In the genomic region with DNA sequence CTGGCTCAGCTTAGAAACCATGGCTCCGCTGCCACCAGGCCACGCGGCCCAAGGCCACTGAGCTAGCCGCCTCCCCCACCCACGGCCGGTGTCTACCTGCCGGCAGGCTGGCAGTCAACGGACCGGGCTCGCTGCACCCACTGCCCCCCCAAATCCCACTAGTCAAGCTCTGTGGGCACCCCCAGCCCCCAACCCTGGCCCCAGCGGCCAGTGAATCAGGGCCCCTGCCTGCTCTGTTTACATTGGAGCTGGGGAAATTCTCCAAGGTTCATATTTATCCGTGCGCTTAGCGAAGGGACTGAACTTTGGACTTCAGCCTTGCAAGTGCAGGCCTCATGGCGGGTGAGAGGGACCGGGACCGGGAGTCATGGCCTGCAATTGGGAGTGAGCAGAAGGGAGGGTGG, we compare ENCODE assay signal across 15 mouse cellular contexts. TPM values are rescaled to one million over a fixed set of nuclear protein-coding genes. Genes with fewer than 3 reads are reported as not detected.
DNase-seq lines count a peak whose midpoint lies in the region; ATAC-seq and TF ChIP-seq lines count a peak whose summit lies in the region.
"Had no signal": no experiment of that assay in that cellular context is flagged by ENCODE, and none has a peak within 500 bp of the region (broad histone marks: within the 10 kb centered on the region; RNA-seq: fewer than 3 reads in every experiment).

A gene (minus strand): TSS at position 271 of the 404 bp plus-strand sequence.

- no peak for TF ChIP-seq EP300 in ES-Bruce4 (IDR thresholded peaks at IDR 0.05; ENCODE audit: insufficient read depth, low read depth, low read length)

- H3K9me3 ChIP-seq in ES-Bruce4 (replicated peaks; ENCODE audit: control insufficient read depth, insufficient read depth, low read length, poor library complexity, severe bottlenecking), result no peaks in the 10 kb centered on the region
- no peaks in the 10 kb centered on the region for H3K9me3 ChIP-seq in intestine, embryonic 16.5 days (ENCODE audit: control insufficient read depth, low read length)
- no peaks in the 10 kb centered on the region for H3K9me3 ChIP-seq in liver, embryonic 16.5 days (replicated peaks; ENCODE audit: control insufficient read depth, low read length)
- H3K9me3 ChIP-seq: hindbrain, embryonic 13.5 days; limb, embryonic 13.5 days had no signal

- ATAC-seq in intestine, embryonic 16.5 days, result peak; percentile 72
- peak; percentile 78 for ATAC-seq in liver, embryonic 16.5 days (ENCODE audit: low read depth)
- ATAC-seq: Patski had no signal

- peak; percentile 77 for DNase-seq in kidney, postnatal 14 days
- DNase-seq in left cerebral cortex, adult 8-10 months (ENCODE audit: low spot score in 2 of 2), result no peak
- no peak for DNase-seq in gastrocnemius, postnatal 14 days
- DNase-seq in testis, postnatal 14 days (ENCODE audit: low spot score), result no peak
- DNase-seq: adrenal gland, postnatal 10 days; embryo, embryonic 11 days had no signal

- no peak within 1 kb of the TSS for H3K27ac ChIP-seq in ES-Bruce4 (ENCODE audit: insufficient read depth, low read length)
- peak within 1 kb of the TSS; percentile 96 for H3K27ac ChIP-seq in intestine, embryonic 16.5 days (ENCODE audit: low read length)
- H3K27ac ChIP-seq in liver, embryonic 16.5 days (ENCODE audit: low read length), result peak within 1 kb of the TSS; percentile 63
- H3K27ac ChIP-seq: hindbrain, embryonic 13.5 days; limb, embryonic 13.5 days had no signal

- peak within 1 kb of the TSS; percentile 44 for H3K4me3 ChIP-seq in ES-Bruce4 (ENCODE audit: low read depth, low read length)
- peak within 1 kb of the TSS; percentile 66 for H3K4me3 ChIP-seq in intestine, embryonic 16.5 days (ENCODE audit: low read length)
- peak within 1 kb of the TSS; percentile 53 for H3K4me3 ChIP-seq in liver, embryonic 16.5 days (ENCODE audit: low read depth, low read length)
- H3K4me3 ChIP-seq: hindbrain, embryonic 13.5 days; limb, embryonic 13.5 days had no signal

- peak within 1 kb of the TSS; percentile 49 for H3K4me2 ChIP-seq in intestine, embryonic 16.5 days (ENCODE audit: low read depth, low read length)
- peak within 1 kb of the TSS; percentile 28 for H3K4me2 ChIP-seq in liver, embryonic 16.5 days (ENCODE audit: low read depth, low read length)
- H3K4me2 ChIP-seq: hindbrain, embryonic 13.5 days; limb, embryonic 13.5 days had no signal

- no peaks in the 10 kb centered on the region for H3K36me3 ChIP-seq in ES-Bruce4 (ENCODE audit: control insufficient read depth, insufficient read depth, low read length, poor library complexity, severe bottlenecking)
- no peaks in the 10 kb centered on the region for H3K36me3 ChIP-seq in intestine, embryonic 16.5 days (ENCODE audit: control insufficient read depth, insufficient read depth, low read length)
- no peaks in the 10 kb centered on the region for H3K36me3 ChIP-seq in liver, embryonic 16.5 days (ENCODE audit: control insufficient read depth, insufficient read depth)
- H3K36me3 ChIP-seq: hindbrain, embryonic 13.5 days; limb, embryonic 13.5 days had no signal

- 39% methylated on average over 17 of the region's 17 CpGs for WGBS in intestine, embryonic 16.5 days
- WGBS in liver, embryonic 16.5 days (ENCODE audit: insufficient replicate concordance), result 66% methylated on average over 17 of the region's 17 CpGs

- no peak for TF ChIP-seq CTCF in ES-Bruce4 (IDR thresholded peaks at IDR 0.05; ENCODE audit: low read depth, low read length)

- intact Hi-C loops in gastrocnemius, postnatal 14 days (cut with DNase I; ENCODE audit: low total_unique reads), result no loop called here

- peaks cover 3% of the 10 kb centered on the region for H3K4me1 ChIP-seq in ES-Bruce4 (ENCODE audit: control insufficient read depth, insufficient read depth, low read length)
- H3K4me1 ChIP-seq in intestine, embryonic 16.5 days (ENCODE audit: control insufficient read depth, insufficient read depth, low read length), result 0 out of 2 replicates have a peak, but pooled peaks cover 5% of the 10 kb centered on the region
- no peaks in the 10 kb centered on the region; the same call in none of the 2 replicates for H3K4me1 ChIP-seq in liver, embryonic 16.5 days (ENCODE audit: control insufficient read depth, low read depth, low read length)
- H3K4me1 ChIP-seq: limb, embryonic 13.5 days had no signal

- no peaks in the 10 kb centered on the region for H3K27me3 ChIP-seq in ES-Bruce4 (ENCODE audit: control insufficient read depth, insufficient read depth, low read length, poor library complexity, severe bottlenecking)
- no peaks in the 10 kb centered on the region for H3K27me3 ChIP-seq in intestine, embryonic 16.5 days (replicated peaks; ENCODE audit: control insufficient read depth, insufficient read depth, low read length)
- H3K27me3 ChIP-seq in liver, embryonic 16.5 days (ENCODE audit: control insufficient read depth, insufficient read depth, low read depth, low read length), result no peaks in the 10 kb centered on the region
- H3K27me3 ChIP-seq: Patski had no signal

- peak within 1 kb of the TSS; percentile 71 for H3K9ac ChIP-seq in ES-Bruce4 (ENCODE audit: low read depth, poor library complexity, severe bottlenecking)
- peak within 1 kb of the TSS; percentile 88 for H3K9ac ChIP-seq in intestine, embryonic 16.5 days (ENCODE audit: low read depth, low read length)
- peak within 1 kb of the TSS; percentile 39 for H3K9ac ChIP-seq in liver, embryonic 16.5 days (ENCODE audit: low read depth, low read length)
- H3K9ac ChIP-seq: hindbrain, embryonic 13.5 days; limb, embryonic 13.5 days had no signal

- no peak for TF ChIP-seq POLR2A in ES-Bruce4 (IDR thresholded peaks at IDR 0.05; ENCODE audit: insufficient read depth, low read length)

RNA-seq across cellular contexts. Expression of the gene that starts here (rescaled TPM):
- 1.3 and 1.9 TPM in 2 replicates for polyA plus RNA-seq in ES-Bruce4 (2011; ENCODE audit: insufficient read depth, insufficient read length, low read depth, missing spikeins)
- polyA plus RNA-seq in intestine, embryonic 16.5 days (2015; fragmentation: Nextera tagmentation; extraction: Ambion mirVana), result 16.1 and 21.7 TPM in 2 replicates
- polyA plus RNA-seq in liver, embryonic 16.5 days (2015; fragmentation: Nextera tagmentation; extraction: Ambion mirVana), result 4.1 and 4.7 TPM in 2 replicates
- not detected for total RNA-seq in left cerebral cortex, adult 8-10 months (2022)
- total RNA-seq in gastrocnemius, postnatal 14 days (2021), result not detected
- total RNA-seq: gastrocnemius, adult 18-20 months; heart, adult 8-10 months; layer of hippocampus, postnatal 10 days had no signal
- polyA plus RNA-seq: hindbrain, embryonic 13.5 days; limb, embryonic 13.5 days had no signal
